Mouse (Mus musculus) forelimb bud, embryonic 11.5 days (tissue): ENCODE data around the gene Hdgf.
A peak's percentile ranks its signal among the peaks of the same experiment; 100 is the strongest.

Source experiments
- DNase-seq: peaks from one replicate; pipeline ENCODE4 v3.0.0-alpha.2; 2012; ENCODE audit warnings: low read depth, low spot score

Hdgf gene

DNA sequence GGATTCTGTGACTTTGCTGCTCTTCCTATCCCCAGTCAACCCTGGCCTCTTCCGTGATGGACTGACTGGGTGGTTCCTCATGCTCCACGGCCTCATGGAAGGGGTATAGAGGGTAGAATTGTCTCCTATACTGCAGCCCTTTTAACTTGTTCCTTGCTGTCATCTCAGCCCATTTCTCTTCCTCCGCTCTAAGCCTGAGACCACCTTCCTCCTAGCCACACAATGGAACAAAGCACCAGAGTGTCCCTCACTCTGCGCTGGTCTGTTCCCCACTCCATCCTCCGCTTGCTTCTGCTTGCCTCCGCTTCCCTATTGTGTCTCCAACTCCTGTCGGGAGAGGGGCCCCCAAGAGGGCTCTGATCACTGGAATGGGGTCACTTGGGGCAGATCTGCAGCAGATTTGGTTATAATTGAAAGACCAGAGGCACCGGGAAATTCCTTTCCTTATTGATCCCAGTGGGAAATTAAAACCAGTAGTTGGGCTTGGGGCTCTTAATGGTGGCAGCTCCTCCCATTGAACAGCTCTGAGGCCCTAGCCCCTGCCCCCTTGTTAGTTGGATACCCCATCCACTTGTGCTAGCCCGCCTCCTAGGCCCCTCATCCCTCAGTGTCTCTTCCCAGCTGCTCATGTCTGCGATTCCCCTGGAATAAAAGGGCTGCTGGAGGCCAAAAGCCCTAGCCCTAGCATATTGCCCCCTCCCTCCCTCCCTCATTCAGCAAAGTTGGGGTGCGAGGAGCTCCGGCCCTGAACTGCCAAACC, 39.8 kb downstream of the Hdgf start:
- peak; percentile 74 for DNase-seq

DNA sequence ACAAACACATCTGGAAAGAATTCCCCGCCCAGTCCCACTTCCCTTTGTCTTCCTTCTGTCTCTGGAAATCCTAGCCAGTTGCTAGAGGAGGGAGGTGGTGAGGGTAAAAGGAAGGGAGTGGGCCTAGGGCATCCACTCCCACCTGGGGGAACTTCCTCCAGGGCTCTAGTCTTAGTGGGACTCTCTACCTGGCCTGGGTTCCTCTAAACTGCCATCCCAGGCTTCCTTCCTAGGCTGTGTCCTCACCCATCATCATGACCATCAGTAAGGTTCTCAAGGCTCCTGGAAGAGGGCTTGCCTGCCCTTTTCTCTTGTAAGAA, 40.4 kb downstream of the Hdgf start:
- peak; percentile 73 for DNase-seq

DNA sequence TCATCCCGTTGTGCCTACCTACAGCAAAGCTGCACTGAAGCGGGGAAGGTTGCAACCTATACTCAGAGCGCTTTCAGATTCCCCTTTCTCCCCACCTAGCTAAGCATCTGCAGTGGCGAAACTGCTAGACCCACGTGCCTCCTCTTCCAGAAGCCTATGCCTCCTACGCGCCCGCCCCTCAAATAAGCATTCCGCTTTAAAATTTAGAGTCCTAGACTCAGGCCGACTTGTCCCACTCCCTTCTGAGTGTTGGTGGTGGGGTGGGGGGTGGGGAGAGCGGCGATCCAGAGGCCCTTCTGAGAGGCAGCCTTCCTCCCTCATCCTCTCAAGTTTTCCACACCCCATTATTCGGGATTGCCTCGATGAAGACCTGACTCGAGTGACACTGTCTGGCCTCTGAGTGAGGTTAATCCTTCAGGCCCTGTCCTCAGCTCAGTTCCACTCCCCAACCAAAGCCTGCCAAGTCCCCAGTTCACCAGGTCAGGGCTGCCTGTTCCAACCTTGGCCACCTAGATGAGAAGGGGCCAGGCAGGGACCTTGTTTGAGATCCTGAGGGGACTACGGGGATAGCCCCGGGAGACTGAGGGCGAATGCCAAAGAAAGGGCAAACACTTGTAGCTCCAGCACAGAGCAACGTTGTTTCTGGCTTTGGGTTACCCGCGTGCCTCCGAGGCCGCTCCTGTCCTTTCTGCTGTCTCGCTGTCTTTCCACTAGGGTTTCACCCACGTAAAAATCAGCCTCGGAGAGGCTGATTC, 41.1 kb downstream of the Hdgf start:
- DNase-seq = no peak

DNA sequence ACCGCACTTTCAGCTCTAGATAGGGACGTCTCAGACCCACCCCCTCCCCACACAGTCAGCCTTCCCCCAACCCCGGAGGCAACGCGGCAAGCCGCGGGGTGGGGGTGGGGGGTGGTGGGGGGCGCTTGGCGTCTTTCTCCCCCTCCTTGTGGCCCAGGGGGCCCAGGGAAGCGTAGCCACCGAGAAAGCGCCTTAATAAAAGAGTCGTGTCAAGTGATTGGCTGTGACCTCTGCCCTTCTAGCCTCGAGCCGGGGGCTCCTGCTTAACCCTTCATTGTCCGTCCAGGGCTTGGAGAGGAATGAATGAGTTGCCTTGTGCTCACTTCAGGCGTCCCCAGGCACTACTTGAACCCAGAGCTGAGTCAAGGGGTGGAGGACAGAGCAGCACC, 41.7 kb downstream of the Hdgf start:
- peak; percentile 89 for DNase-seq

DNA sequence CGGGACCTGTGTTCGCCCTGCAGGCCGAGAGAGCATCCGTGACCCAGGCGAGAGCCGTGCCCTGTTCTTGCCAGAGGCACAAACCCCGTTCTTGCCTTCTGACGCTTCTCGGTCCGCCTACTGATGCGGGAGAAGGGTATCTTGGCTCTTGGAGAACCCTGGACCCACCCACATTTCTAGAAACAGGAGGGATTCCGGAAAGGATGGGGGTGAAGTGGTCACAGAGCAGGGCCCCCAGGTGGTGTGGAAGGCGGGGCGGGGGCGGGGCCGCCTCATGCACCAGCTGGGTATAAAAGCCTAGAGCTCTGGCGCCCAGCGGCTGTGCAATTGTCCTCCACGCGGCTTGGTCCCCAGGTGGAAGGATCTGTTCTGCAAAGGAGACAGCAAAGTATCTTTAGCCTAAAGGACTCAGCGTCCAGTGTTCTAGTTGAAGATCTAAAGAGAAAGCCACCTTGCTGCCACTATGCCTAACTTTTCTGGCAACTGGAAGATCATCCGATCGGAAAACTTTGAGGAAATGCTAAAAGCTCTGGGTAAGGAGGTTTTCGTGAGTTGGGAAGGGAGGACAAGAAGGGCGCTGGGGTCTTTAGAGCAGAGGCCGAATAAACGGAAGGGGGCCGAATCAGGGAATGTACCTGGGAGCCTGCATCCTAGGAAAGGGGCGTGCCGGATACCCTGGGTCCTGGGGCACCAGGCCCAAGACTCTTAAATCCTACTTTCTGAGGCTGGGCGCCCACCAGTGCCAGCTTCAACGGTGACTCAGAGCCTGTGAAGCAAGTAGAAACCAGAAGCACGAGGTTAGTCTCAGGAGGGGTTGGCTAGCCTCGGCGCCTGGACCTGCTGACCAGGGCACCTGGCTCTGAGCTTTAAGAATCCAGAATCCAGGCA, 42.5 kb downstream of the Hdgf start, which contains the start of gene Crabp2:
Crabp2 (plus strand) TSS at position 289 of the 888 bp plus-strand sequence.
- peak; percentile 83 for DNase-seq

DNA sequence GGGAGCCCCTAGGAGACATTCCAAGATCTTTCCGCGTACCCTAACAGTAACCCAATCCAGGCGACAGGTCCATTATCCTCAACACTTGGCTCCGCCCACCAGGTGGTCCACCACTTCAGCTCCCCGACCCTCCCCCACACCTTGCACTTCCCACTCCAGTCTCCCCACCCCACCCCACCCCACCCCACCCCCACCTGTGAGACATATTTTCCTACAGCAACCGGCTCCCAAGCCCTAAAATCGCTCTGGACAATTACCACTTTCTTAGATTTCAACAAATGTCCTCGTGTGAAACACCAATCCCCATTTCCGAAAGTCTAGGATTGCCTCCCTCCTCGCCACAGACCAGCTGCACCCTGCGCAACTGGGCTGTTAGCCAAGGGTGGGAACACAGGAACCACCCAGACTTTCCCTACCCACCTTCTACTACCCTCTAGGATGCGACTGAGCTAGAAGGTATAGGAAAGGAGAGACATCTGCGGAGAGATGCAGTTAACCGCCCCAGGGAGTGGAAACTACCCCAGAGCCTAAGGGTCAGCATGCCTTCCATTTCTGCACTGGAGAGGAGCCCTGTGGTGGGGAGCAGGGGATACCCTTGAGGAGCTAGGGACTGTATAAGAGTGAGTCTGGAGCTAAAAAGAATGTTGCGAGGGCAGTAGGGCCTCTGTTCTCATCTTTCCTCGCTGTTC, 43.3 kb downstream of the Hdgf start:
- DNase-seq = peak; percentile 75

DNA sequence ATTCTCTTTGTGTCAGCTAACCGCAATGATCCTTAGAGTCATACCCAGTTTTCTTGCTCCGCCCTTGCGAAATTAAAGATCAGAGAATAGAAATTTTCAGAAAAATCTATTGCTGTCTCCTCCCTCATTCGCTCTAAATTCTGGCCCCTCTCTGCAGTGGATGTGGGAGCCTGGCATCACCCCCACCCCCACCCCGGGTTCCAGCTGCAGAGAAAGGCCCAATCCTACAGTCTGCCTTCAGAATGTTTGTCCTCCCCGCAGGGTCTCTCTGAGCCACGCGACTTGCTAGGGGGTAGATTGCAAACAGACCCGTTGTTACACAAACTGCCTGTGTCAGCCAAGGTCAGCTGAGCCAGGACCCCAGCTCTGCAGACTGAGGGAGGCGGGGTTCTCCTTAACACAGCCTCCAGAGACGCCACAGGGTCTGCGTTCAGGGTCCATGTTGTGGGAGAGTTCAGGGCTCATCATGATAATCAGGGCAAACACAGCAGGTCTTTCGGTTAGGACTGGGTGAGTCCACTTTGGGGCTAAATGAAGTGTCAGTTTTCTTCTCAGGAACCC, 43.9 kb downstream of the Hdgf start:
- no peak for DNase-seq

DNA sequence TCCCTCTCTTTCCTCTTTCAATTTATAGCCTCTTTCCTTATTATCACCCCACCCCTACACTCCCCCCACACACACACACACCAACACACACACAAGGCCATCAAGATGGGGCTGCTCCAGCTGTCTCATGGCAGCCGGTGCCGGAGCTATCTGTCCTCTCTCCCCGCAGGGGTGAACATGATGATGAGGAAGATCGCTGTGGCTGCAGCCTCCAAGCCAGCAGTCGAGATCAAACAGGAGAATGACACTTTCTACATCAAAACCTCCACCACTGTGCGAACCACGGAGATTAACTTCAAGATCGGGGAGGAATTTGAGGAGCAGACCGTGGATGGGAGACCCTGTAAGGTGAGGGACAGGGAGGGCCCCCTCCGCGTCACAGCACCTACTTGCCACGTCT, 45.8 kb downstream of the Hdgf start:
- no peak for DNase-seq

DNA sequence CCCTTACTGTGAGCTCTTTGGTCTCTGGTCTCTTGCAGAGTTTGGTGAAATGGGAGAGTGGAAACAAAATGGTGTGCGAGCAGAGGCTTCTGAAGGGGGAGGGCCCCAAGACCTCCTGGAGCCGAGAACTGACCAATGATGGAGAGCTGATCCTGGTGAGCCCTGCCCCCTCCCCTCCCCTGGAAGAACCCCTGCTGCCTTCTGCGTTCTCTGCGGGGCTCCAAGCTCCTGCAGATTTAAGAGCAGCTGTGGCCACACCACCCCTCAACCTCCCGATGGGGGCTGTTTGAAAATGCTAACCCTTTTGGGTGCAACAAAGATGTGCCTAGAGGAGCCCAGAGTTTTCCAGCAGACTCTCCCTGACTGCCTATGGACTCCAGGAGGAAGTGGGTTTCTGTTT, 46.3 kb downstream of the Hdgf start:
- DNase-seq = no peak

DNA sequence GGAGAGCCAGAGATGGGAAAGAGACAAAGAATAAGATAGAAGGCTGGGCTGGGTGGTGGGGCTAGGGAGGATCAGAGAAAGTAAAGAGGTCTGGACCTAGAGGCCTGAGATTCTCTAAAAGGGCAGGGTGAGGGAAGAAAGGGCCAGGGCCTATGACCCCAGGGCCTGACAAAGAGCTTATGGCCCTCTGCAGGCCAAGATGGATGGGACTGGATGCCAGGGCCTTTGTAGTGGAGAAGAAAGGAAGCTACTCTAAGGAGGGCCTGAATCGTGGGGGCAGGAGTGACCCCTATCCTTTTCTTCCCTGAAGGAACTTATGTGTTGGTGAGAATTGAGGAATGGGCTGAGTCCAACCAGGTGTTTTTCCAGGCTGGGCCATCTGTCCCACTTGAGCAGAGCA, 51.9 kb downstream of the Hdgf start:
- no peak for DNase-seq

DNA sequence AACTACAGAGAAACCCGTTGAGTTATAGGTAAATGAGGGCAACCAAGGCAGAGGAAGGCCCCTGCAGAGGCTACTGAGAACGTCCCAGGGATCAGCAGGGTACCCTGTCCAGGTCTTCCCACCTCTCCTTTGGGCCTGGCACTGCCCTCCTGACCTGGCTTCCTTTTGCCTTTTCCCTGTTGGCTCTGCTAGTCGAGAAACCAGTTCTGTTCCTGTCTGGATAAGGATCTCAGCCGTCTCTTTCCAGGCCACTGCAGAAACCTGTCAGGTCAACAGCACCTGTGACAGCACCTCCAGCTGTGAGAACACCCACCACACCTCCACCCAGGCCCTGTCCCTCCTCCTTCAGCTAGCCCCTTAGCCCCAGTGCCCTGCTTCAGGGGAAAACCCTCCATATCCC, 52.4 kb downstream of the Hdgf start:
- no peak for DNase-seq

DNA sequence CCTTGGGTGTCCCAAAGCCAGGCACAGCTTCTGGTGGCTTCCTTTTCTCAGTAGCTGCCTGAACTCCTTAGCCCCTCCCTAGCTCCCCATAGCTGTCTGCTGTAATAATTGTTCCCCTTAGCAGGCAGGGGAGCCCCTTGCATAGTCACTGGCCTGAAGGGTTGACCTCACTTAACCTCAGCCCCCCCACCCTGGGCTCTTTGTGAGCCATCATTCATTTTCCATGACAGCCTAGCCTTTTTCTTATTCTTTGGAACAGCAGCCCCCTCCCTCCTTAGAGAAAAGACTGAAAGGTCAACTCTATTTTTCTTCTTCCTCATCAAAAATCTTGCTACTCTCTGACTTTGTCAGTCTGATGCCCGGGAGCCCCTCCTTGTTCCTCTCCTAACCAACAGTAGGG, 52.8 kb downstream of the Hdgf start:
- no peak for DNase-seq

DNA sequence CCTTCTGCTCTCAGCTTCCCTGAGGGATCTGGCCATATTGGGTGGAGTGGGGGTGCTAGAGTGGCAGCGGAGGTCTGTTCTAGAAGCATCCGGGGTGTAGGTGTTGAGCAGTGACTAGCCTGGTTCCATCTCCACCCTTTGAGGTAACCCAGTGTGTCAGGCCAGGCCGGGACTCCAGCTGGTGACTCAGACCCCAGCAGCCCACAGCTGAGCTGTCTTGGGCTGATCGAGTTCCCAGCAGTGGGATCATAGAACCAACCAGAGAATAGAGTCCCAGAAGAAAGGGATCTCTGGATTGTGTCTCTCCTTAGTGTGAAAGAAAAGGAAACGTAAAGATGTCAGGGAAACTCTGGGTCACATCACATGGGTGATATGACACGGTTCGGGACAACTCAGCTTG, 53.2 kb downstream of the Hdgf start:
- no peak for DNase-seq

DNA sequence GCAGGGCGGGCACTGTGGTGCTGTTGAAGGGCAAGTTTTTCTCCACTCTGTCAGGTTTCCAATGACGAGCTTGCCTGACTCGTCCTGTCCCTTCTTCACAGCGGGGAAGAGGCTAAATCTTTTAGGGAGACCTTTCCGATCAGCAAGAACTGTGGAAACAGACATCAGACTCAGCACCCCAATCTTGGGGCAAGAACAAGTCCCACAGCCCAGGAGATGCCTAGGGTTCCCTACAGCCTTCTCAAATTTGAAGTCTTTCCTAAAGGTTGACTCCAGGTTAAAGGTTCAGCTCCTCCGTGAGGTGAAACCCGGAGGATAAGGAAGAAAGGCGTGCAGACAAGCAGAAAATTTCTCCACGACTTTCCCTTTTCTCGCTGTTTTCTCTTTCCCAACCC, 54.1 kb downstream of the Hdgf start:
- DNase-seq = no peak

DNA sequence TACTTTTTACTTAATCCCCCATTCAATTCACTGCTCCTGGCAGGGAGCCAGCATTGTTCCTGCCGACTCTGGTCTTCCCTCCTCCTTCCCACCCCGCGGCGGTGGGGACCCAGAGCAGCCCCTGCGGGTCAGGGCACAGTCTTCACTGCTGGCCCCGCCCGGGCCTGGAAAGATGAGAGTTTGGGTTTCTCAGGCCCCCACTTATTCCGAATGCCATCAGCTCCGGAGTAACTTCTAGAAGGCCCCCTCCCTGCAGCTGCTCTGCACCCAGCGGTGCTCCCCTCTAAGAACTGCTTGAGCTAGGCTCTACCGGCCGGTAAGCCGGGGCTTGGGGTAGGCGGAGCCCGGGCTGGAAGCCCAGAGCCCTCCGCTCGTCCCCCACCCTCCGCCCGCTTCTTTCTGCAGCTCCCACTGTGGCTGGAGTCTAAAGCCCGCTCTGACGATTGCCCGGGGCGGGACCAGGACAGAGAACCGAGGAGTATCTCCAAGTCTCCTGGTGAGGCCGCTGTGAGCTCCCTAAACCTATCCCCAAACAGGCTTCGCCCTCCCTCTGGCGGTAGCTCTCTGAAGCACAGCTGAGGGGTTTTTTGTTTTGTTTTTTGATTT, 54.6 kb downstream of the Hdgf start:
- DNase-seq = peak; percentile 96
